Mouse (Mus musculus) left cerebral cortex, postnatal 10 days (tissue): ENCODE results near the gene Aqp3. TPM values are rescaled to one million over a fixed set of nuclear protein-coding genes. Genes with fewer than 3 reads are reported as not detected.

ENCODE experiments used
- DNase-seq, 2 experiments: peaks; one replicate each; pipeline ENCODE4 v3.0.0; 2021 to 2022; ENCODE audit warnings: low spot score in 2 of 2, mixed read lengths in 1 of 2; ENCODE audit errors: extremely low spot score in 1 of 2
- intact Hi-C: fragments of 180-260 bp; cut with DNase I; formaldehyde crosslinking; loops from one replicate; pipeline ENCODE4 v1.15.1; 2025
- total RNA-seq, 2 experiments: library from RNA; stranded (reverse); gene quantifications; 2 replicates each; pipeline ENCODE4 v1.2.3; 2021

Gene Aqp3
- total RNA-seq, 2 experiments from 2014 or later, result not detected

- no peak for DNase-seq
- intact Hi-C loops, result loop anchor here (10.0 kb wide), 1 partner anchor 182 kb away; no protein-coding TSS in a partner anchor
These were observed 55.1 kb downstream of the Aqp3 start for GRCm38 (mm10) chr4:41042880-41043279.

Other genes starting within 250 kb of the Aqp3 start
- 1 to 10 TPM; 6.8 to 7.0 TPM for gene B4galt1, start 244.2 kb downstream of the Aqp3 start, total RNA-seq
- gene Spink4, start 178.1 kb downstream of the Aqp3 start, total RNA-seq, result not detected
- gene Bag1, start 149.9 kb downstream of the Aqp3 start, total RNA-seq, result 100 to 1,000 TPM; 167 to 168 TPM
- gene Chmp5, start 149.8 kb downstream of the Aqp3 start, total RNA-seq, result 10 to 100 TPM; 66.9 to 71.9 TPM
- 10 to 100 TPM; 58.8 to 59.4 TPM for gene Nfx1, start 127.3 kb downstream of the Aqp3 start, total RNA-seq
- not detected for gene Aqp7, start 50.0 kb downstream of the Aqp3 start, total RNA-seq
- 10 to 100 TPM; 83.6 to 88.4 TPM for gene Nol6, start 26.3 kb upstream of the Aqp3 start, total RNA-seq
- 10 to 100 TPM; 91.3 to 93.6 TPM for gene Ube2r2, start 37.6 kb upstream of the Aqp3 start, total RNA-seq
- gene Ubap2, start 177.0 kb upstream of the Aqp3 start, total RNA-seq, result 10 to 100 TPM; 54.4 to 58.1 TPM
- 10 to 100 TPM; 55.2 to 55.6 TPM for gene Dcaf12, start 216.7 kb upstream of the Aqp3 start, total RNA-seq